Mouse (Mus musculus) bone marrow macrophage, adult 2 months (primary cell): ENCODE data around the gene Pusl1.

Experiments used
- CTCF ChIP-seq: IDR thresholded peaks from 2 replicates; pipeline ENCODE4 v1.5.1; 2012; ENCODE audit warnings: low read depth, mild to moderate bottlenecking, low read length, moderate library complexity
- POLR2A ChIP-seq: IDR thresholded peaks from 2 replicates; pipeline ENCODE4 v1.6.1; 2012; ENCODE audit warnings: mild to moderate bottlenecking, low read depth, low read length, borderline replicate concordance

- TF ChIP-seq CTCF (no peak), POLR2A (no peak)
These were observed 43.8 kb downstream of the Pusl1 start for GRCm38 (mm10) chr4:155847591-155848352.
